18 mouse cellular contexts compared by ENCODE assay signal in the genomic region with DNA sequence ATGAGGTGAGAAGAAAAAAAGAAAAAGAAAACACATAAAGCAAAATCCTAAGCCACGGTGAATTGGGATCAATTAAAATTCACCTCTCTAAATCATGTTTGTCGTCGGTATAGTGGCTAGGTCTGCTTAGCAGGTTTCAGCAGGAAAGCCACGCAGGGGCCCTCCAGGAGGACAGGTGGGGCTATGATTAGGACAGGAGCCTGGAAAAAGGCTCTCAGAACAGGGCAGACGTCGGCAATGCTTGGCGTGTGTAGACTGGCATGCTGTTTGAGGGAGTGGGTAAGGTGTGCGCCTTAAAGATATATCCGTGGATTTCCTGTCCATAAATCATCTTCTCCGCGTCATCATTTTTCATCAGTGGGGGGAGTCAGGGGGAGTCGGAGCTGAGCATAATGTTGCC. TPM values are rescaled to one million over a fixed set of nuclear protein-coding genes. Genes with fewer than 3 reads are reported as not detected.
"Had no signal": no experiment of that assay in that cellular context is flagged by ENCODE, and none has a peak within 500 bp of the region (broad histone marks: within the 10 kb centered on the region; RNA-seq: fewer than 3 reads in every experiment).

No protein-coding gene starts in this region.

- H3K36me3 ChIP-seq: intestine, embryonic 15.5 days; limb, embryonic 15.5 days; liver, embryonic 12.5 days; midbrain, embryonic 15.5 days; neural tube, embryonic 13.5 days had no signal

- H3K4me3 ChIP-seq: intestine, embryonic 15.5 days; layer of hippocampus, adult 2 months; limb, embryonic 15.5 days; liver, embryonic 12.5 days; megakaryocyte, embryonic 14.5 days; midbrain, embryonic 15.5 days; neural tube, embryonic 13.5 days had no signal

- H3K4me1 ChIP-seq: intestine, embryonic 15.5 days; limb, embryonic 15.5 days; liver, embryonic 12.5 days; megakaryocyte, embryonic 14.5 days had no signal

- H3K27me3 ChIP-seq: intestine, embryonic 15.5 days; limb, embryonic 15.5 days; liver, embryonic 12.5 days; megakaryocyte, embryonic 14.5 days; midbrain, embryonic 15.5 days had no signal

- H3K9ac ChIP-seq: intestine, embryonic 15.5 days; limb, embryonic 15.5 days; liver, embryonic 12.5 days; lung, embryonic 14.5 days; midbrain, embryonic 15.5 days; neural tube, embryonic 13.5 days had no signal

- DNase-seq: kidney, adult 18-20 months; kidney, postnatal 10 days; kidney, postnatal 4 days; lung, embryonic 14.5 days; lung, postnatal 10 days; right cerebral cortex, adult 18-20 months; right cerebral cortex, postnatal 4 days; spleen, adult 18-20 months; thymus, postnatal 36 days had no signal

- H3K27ac ChIP-seq: intestine, embryonic 15.5 days; layer of hippocampus, adult 2 months; limb, embryonic 15.5 days; liver, embryonic 12.5 days; macrophage; midbrain, embryonic 15.5 days; neural tube, embryonic 13.5 days had no signal

- H3K4me2 ChIP-seq: intestine, embryonic 15.5 days; limb, embryonic 15.5 days; liver, embryonic 12.5 days; lung, embryonic 14.5 days; midbrain, embryonic 11.5 days; midbrain, embryonic 15.5 days; neural tube, embryonic 13.5 days had no signal

- ATAC-seq: intestine, embryonic 15.5 days; liver, embryonic 12.5 days; midbrain, embryonic 15.5 days had no signal

- H3K9me3 ChIP-seq: intestine, embryonic 15.5 days; limb, embryonic 15.5 days; midbrain, embryonic 15.5 days; neural tube, embryonic 13.5 days had no signal

RNA-seq across cellular contexts. Expression of gene Cdh13, which starts 32.9 kb away (rescaled TPM):
- polyA plus RNA-seq: macrophage had no signal
